Mouse (Mus musculus): ENCODE results near the gene Ski. TPM values are rescaled to one million over a fixed set of nuclear protein-coding genes. Genes with fewer than 3 reads are reported as not detected.

Ski gene
- polyA plus RNA-seq, 1 experiment from 2014 or later, result 9.7 TPM

- peaks cover 84% of the 10 kb centered on the region for H3K4me1 ChIP-seq
- no peaks in the 10 kb centered on the region for H3K27me3 ChIP-seq (ENCODE audit: poor library complexity, severe bottlenecking)
- peak; percentile 63 for DNase-seq (ENCODE audit: extremely low spot score, low spot score)
- WGBS, result 28% methylated on average over 6 of the region's 6 CpGs
- H3K36me3 ChIP-seq (replicated peaks), result peaks cover 9% of the 10 kb centered on the region
- peak overlapping the region; percentile 27 for H3K4me3 ChIP-seq
- peak overlapping the region; percentile 83 for H3K27ac ChIP-seq
- H3K9me3 ChIP-seq, result no peaks in the 10 kb centered on the region
These were observed 44.1 kb downstream of the Ski start for GRCm38 (mm10) chr4:155178274-155178673.

GRCm38 (mm10) chr4:155176210-155176609 lies 46.2 kb downstream of the Ski start:
- peak overlapping the region; percentile 83 for H3K27ac ChIP-seq
- WGBS, result 70% methylated on average over 3 of the region's 3 CpGs
- H3K36me3 ChIP-seq (replicated peaks), result peaks cover 9% of the 10 kb centered on the region
- DNase-seq (ENCODE audit: extremely low spot score, low spot score), result no peak
- H3K4me3 ChIP-seq, result no peak overlapping the region
- H3K27me3 ChIP-seq (ENCODE audit: poor library complexity, severe bottlenecking), result no peaks in the 10 kb centered on the region
- H3K4me1 ChIP-seq, result peaks cover 90% of the 10 kb centered on the region
- H3K9me3 ChIP-seq, result no peaks in the 10 kb centered on the region

GRCm38 (mm10) chr4:155173822-155174785 lies 48.3 kb downstream of the Ski start:
- peaks cover 9% of the 10 kb centered on the region for H3K36me3 ChIP-seq (replicated peaks)
- no peaks in the 10 kb centered on the region for H3K27me3 ChIP-seq (ENCODE audit: poor library complexity, severe bottlenecking)
- H3K4me1 ChIP-seq, result peaks cover 94% of the 10 kb centered on the region
- DNase-seq (ENCODE audit: extremely low spot score, low spot score), result no peak
- H3K27ac ChIP-seq, result peak overlapping the region; percentile 90
- 28% methylated on average over 16 of the region's 17 CpGs for WGBS
- peak overlapping the region; percentile 29 for H3K4me3 ChIP-seq
- no peaks in the 10 kb centered on the region for H3K9me3 ChIP-seq

- H3K4me3 ChIP-seq, result peak overlapping the region; percentile 29
- peaks cover 9% of the 10 kb centered on the region for H3K36me3 ChIP-seq (replicated peaks)
- H3K4me1 ChIP-seq, result peaks cover 88% of the 10 kb centered on the region
- H3K27ac ChIP-seq, result peak overlapping the region; percentile 90
- H3K27me3 ChIP-seq (ENCODE audit: poor library complexity, severe bottlenecking), result no peaks in the 10 kb centered on the region
- H3K9me3 ChIP-seq, result no peaks in the 10 kb centered on the region
- WGBS, result 11% methylated on average over 21 of the region's 21 CpGs
- DNase-seq (ENCODE audit: extremely low spot score, low spot score), result peak; percentile 83
These were observed 49.2 kb downstream of the Ski start for GRCm38 (mm10) chr4:155172909-155173821.

DNA sequence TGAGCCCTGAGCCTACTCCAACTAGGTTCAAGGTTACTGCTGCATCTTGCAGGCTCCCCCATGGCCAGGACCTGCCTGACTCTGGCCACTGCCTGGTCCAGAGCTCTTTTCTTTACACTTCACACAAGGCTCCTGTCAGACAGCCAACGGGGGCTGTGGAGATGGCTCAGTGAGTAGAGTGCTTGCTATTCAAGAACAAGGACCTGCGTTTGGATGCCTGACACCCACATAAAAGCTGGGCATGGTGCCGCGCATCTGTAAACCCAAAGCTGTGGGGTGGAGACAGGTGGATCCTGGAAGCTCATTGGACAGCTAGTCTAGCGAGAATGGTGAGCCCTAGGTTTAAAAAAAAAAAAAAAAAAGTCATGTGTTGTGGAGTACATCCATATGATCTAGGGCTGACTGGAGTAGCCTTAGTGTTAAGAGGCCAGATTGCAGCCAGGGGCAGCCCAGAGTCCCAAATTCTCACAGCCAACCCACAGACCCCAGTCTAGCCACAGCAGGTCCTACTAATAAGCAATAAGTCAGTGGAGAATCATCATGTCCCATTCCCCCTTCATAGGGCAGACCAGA lies 50.3 kb downstream of the Ski start:
- H3K9me3 ChIP-seq, result no peaks in the 10 kb centered on the region
- H3K27me3 ChIP-seq (ENCODE audit: poor library complexity, severe bottlenecking), result no peaks in the 10 kb centered on the region
- peaks cover 80% of the 10 kb centered on the region for H3K4me1 ChIP-seq
- no peak for DNase-seq (ENCODE audit: extremely low spot score, low spot score)
- H3K36me3 ChIP-seq (replicated peaks), result peaks cover 9% of the 10 kb centered on the region
- peak overlapping the region; percentile 29; the same call in 1 of the 2 replicates for H3K4me3 ChIP-seq
- 79% methylated on average over 5 of the region's 5 CpGs for WGBS
- H3K27ac ChIP-seq, result peak overlapping the region; percentile 90

- Histone ChIP-seq H3K36me3 (replicated peaks) (peaks cover 11% of the 10 kb centered on the region), H3K4me1 (peaks cover 69% of the 10 kb centered on the region), H3K27ac (no peak overlapping the region), H3K9me3 (no peaks in the 10 kb centered on the region), H3K27me3 (ENCODE audit: poor library complexity, severe bottlenecking) (no peaks in the 10 kb centered on the region), H3K4me3 (no peak overlapping the region)
- no peak for DNase-seq (ENCODE audit: extremely low spot score, low spot score)
- 93% methylated on average over 8 of the region's 8 CpGs for WGBS
These were observed 51.7 kb downstream of the Ski start for GRCm38 (mm10) chr4:155170614-155171212.

- WGBS, result 94% methylated on average over 8 of the region's 8 CpGs
These were observed 53.5 kb downstream of the Ski start for GRCm38 (mm10) chr4:155168835-155169252.

GRCm38 (mm10) chr4:155165861-155166260 lies 56.5 kb downstream of the Ski start:
- H3K36me3 ChIP-seq (replicated peaks), result peaks cover 16% of the 10 kb centered on the region
- no peaks in the 10 kb centered on the region for H3K9me3 ChIP-seq
- no peak overlapping the region for H3K4me3 ChIP-seq
- no peaks in the 10 kb centered on the region for H3K27me3 ChIP-seq (ENCODE audit: poor library complexity, severe bottlenecking)
- no peak overlapping the region for H3K27ac ChIP-seq
- no peak for DNase-seq (ENCODE audit: extremely low spot score, low spot score)
- H3K4me1 ChIP-seq, result peaks cover 63% of the 10 kb centered on the region

More at GRCm38 (mm10) chr4:155168835-155169252, 53.5 kb downstream of the Ski start:
- Histone ChIP-seq H3K36me3 (replicated peaks) (peaks cover 16% of the 10 kb centered on the region), H3K27ac (no peak overlapping the region), H3K9me3 (no peaks in the 10 kb centered on the region), H3K4me1 (peaks cover 63% of the 10 kb centered on the region), H3K27me3 (ENCODE audit: poor library complexity, severe bottlenecking) (no peaks in the 10 kb centered on the region), H3K4me3 (no peak overlapping the region)
- DNase-seq (ENCODE audit: extremely low spot score, low spot score), result no peak

- Histone ChIP-seq H3K4me1 (peaks cover 60% of the 10 kb centered on the region), H3K9me3 (no peaks in the 10 kb centered on the region), H3K27me3 (ENCODE audit: poor library complexity, severe bottlenecking) (no peaks in the 10 kb centered on the region), H3K4me3 (no peak overlapping the region), H3K36me3 (replicated peaks) (peaks cover 23% of the 10 kb centered on the region), H3K27ac (no peak overlapping the region)
- WGBS, result 94% methylated on average over 6 of the region's 6 CpGs
- DNase-seq (ENCODE audit: extremely low spot score, low spot score), result no peak
These were observed 57.8 kb downstream of the Ski start for GRCm38 (mm10) chr4:155164550-155164949.

- Histone ChIP-seq H3K27me3 (ENCODE audit: poor library complexity, severe bottlenecking) (no peaks in the 10 kb centered on the region), H3K4me1 (peaks cover 57% of the 10 kb centered on the region), H3K36me3 (replicated peaks) (peaks cover 32% of the 10 kb centered on the region), H3K27ac (peak overlapping the region; percentile 58), H3K4me3 (no peak overlapping the region), H3K9me3 (no peaks in the 10 kb centered on the region)
- DNase-seq (ENCODE audit: extremely low spot score, low spot score), result no peak
- WGBS, result 54% methylated on average over 8 of the region's 8 CpGs
These were observed 58.7 kb downstream of the Ski start for GRCm38 (mm10) chr4:155163685-155164084.

DNA sequence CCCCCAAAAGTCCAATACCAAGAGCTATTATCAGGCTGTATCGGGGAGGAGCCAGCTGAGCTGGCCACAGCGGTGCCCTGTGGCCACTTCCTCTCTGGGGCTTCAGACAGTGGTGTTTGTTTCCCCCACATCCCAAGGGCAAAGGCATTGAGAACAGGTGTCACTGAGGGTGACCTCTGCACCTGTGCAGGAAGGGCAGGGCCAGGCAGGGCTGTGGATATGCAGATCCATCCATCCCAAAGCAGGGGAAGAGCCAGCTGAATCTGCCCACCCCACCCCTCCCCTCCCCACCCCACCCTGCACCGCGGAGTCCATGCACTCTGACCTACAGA lies 59.1 kb downstream of the Ski start:
- Histone ChIP-seq H3K4me3 (no peak overlapping the region), H3K36me3 (replicated peaks) (peaks cover 36% of the 10 kb centered on the region), H3K27ac (peak overlapping the region; percentile 58), H3K27me3 (ENCODE audit: poor library complexity, severe bottlenecking) (no peaks in the 10 kb centered on the region), H3K4me1 (peaks cover 57% of the 10 kb centered on the region), H3K9me3 (no peaks in the 10 kb centered on the region)
- no peak for DNase-seq (ENCODE audit: extremely low spot score, low spot score)
- 52% methylated on average over 4 of the region's 4 CpGs for WGBS

Data from forebrain, embryonic 10.5 days (tissue).